Mouse (Mus musculus) liver, adult (tissue): ENCODE measurements around the gene Cops2.
A peak's percentile ranks its signal among the peaks of the same experiment; 100 is the strongest.

Experiments
- GATA4 ChIP-seq: IDR thresholded peaks from 2 replicates; pipeline ENCODE4 v1.6.1; 2014; ENCODE audit warnings: mild to moderate bottlenecking, low read length; ENCODE audit not compliant: insufficient replicate concordance

The Cops2 gene

DNA sequence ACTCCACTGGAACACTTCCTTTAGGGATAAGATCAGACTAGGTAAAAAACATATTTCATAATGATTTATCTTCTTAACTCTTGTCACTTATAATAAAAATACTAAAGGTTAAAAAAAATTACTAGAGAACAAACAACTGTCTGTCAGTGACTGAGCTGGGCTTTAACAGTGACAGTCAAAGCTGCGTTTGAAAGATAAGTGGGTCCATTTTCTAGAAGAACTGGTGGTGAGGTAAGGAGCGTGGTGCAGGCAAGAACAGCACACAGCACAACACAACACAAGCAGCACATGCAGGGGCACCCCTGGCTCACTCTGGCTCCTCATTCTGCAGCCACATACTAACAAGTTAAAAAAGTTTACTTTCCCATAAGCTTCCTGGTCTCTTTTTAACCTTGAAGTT, 7.7 kb downstream of the Cops2 start:
- TF ChIP-seq GATA4 = no peak

DNA sequence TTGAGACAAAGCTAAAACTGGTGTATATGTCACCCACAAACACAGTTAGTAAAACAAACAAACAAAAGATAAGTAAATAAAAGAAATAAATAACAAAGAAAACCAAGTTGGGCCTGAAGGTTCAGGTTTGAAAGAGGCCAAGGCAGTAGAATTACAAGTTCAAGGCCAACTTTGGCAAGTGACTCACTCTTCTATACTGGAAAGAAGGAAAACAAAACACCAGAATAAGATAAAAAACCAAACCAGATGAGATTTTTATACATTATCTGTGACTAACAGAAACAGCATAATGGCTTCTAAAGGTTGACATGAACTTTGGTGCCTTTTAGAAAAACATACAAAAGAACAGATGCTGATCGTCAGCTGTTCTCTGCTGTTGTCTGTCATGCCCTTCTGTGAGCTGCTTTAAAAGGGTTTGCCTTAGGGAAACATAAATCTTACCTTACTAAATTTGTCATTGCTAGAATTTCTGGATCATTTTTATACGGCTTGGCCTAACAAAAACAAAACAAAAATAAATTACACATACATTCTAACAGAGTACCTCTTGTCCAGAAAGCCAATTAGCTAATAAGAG, 20.1 kb downstream of the Cops2 start:
- no peak for TF ChIP-seq GATA4

DNA sequence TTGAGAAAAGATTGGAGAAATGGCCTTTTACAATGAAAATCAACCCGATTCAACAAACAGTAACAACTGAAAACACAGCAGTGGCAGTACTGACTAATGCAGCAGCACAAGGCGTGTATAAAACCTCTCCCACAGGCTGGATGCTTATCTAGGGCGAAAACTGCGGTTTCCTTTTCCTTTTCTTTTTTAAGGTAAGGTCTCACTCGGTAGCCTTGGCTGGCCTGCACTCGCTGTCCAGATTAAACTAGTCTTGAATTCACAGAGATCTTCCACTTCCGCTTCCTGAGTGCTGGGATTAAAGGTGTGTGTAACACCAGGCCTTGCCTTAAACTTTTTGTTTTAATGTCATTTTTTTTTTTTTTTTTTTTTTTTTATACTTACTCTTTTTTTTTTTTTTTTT, 20.8 kb downstream of the Cops2 start:
- no peak for TF ChIP-seq GATA4

DNA sequence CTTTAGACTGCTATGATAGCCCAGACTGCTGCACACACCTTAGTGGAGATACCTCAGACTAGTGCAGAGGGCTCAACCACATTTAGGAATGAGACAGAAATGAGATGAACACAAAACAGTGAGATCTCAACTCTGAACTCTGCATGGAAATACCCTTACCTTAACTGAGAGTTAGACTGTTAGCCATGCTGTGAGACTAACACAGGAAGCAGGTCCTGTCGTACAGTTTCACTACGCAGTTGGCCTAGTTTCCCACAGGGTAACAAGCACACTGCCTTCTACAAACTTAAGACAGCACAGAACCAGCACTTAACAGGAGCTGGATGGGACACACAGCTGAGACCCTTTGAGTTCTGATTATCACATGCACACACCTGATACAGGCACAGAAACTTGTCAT, 29.0 kb downstream of the Cops2 start:
- TF ChIP-seq GATA4 = no peak

DNA sequence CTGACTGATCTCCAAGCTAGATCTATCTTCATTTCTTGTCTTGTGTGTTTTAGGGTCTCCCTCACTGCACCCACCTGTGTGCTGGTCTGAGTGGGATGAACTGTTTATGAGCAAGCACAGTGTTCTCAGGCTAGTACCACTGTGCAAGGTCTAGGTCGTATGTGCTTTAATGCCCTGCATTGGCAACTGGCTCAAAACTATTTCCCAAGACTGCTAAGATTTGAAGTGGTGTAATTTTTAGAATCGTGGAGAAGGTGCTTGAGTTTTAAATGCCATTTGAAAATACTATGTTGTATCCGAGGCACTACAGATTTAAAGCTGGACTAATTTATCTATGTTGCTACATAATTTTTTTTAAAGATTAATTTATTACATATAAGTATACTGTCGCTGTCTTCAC, 31.0 kb downstream of the Cops2 start:
- TF ChIP-seq GATA4 = no peak

DNA sequence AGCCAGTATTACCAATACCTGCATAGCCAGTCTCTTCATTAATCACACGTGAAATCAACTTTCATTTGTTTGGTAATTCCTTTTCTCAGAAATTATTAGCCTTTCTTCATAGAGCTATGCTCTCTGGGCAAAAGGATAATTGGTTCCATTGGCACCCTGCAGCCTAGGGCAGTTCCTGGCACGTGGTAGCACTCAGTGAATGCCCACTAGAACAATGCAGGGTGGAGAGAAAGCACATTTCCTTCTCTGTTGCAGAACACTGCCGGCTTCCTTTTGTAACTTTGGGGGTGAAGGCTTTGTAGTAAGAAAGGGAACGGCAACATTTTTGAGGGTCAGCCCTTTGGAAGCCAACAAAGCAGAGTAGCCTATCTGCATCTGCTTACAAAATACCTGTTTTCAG, 32.7 kb downstream of the Cops2 start:
- no peak for TF ChIP-seq GATA4

DNA sequence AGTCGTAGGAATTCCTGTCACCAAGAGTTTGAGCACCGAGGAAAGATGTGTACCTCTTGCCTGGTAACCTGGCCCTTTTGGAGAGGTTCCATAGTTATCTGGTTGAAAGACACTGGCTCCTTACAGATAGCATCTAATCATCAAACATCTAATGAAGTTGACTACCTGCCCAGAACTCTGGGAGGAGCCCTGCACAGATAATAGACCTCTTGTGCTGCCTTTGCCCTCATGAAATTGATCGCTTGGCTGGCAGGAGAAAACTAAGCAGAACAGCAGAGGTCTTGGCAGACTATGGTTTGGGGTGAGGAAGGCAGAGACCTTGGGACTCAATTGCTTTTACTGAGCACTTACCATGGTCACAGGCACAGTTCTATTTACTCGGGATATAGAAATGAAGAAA, 38.5 kb downstream of the Cops2 start:
- peak; percentile 94 for TF ChIP-seq GATA4

DNA sequence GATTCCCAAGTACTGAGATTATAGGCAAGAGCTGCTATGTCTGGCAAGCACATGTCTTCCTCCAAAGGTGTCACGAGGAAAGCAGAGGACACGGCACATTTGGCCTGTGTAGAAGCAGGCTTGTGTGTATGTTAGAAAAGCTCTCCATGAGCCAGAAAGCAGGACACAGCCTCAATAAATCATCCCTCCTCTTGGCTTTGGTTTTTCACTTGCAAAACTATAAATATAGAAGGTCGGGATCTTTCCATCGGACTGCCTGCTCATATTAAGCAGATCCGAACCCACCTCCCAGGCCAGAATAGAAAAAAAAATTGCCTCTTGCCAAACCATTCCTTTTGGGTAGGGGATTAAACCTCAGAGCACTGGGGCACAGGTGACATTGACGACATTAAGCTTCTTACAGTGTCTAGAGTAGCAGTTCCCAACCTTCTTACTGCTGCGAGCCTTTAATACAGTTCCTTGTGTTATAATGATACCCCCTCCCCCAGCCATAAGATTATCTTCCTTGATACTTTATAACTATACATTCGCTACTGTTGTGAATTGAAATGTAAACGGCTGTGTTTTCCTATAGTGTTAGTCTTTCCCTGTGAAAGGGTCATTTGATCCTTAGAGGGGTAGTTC, 44.9 kb downstream of the Cops2 start:
- no peak for TF ChIP-seq GATA4

DNA sequence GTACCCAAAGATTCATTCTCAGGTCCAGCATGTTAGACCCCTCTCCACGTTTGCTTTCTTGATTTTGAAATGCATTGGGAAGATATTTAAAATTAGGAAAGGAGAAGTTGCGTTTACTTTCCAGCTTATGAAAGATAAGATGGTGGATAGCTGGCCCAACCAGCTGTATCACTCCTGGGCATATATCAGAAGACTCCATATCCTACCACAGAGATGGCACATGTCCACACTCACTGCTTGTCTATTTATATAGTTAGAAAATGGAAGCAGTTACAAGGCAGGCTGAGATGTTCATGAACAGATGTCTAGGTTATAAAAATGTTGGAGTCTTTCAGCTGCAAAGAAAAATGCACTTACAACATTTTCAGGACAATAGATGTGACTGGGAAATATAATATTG, 47.6 kb downstream of the Cops2 start:
- TF ChIP-seq GATA4 = no peak

DNA sequence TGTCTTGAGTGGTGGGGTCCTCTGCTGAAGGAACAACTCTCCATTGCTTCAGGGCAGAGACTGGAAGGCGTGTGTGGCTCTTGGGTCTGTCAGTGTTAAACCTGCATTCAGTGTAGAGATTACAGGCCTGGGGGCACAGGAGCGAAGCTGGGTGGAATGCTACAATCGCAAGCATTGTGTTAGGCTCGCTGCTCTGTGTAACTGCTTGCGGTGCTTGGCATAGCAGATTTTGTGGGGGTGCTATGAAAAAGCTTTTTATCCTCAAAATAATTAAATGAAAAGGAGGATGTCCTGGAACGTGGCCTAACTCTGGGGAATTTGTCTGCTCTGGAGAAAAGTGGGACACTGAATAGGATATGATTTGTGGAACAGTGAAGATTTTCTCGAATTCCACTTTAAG, 49.4 kb downstream of the Cops2 start:
- no peak for TF ChIP-seq GATA4

DNA sequence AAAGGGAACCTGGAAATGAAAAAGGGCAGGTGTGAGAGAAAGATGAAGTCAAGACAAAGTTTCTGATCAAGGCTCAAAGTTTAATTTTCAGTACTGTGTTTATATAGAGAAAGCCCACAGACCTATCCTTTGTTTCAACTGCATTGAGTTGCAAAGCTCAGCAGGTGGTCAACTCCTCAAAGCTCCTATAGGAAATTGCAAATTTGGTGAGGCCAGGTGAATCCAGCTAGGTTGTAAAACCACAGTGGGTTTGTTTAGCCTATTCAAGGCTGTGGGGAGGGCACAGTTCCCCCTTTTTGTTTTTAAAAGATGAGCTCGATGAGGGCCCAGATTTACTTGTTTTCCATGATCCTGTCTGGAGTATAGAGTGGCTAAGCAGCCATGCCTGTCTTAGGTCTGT, 53.1 kb downstream of the Cops2 start:
- no peak for TF ChIP-seq GATA4

DNA sequence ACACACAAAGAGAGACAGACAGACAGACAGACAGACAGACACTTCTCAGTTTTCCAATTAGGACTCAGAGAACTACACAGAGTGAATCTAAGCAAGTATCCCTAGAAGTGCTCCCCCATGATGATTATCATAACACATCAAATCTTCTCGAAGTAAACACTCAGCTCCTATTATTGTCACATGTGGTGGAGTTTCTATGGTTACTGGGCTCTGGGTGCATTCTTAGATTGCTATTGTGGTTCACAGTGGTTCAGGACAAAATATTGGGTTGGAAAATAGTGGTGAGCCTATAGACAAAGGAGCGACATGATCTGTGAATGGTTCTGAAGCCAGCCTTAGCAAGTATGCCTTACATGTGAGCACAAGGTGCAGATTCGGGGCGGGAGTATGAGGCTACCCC, 57.0 kb downstream of the Cops2 start:
- no peak for TF ChIP-seq GATA4

DNA sequence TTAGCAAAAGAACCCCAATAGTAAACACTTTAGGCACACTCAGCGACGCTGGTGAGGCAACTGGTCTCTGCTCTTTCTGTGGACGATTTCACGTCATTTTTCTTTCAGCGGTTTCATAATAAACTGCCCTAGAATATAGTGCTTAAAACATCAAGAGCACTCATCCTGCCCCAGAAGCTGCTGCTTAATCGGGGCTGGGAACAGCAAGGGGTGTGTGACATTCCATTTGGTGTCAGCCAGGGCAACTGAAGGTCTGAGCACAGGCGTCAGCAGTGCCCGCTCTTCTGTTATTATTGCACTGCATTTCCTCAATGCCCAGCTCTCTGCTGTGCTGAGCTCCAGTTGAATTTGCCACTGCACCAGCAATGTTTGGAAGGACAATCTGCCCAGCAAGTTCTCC, 57.9 kb downstream of the Cops2 start:
- TF ChIP-seq GATA4 = no peak

DNA sequence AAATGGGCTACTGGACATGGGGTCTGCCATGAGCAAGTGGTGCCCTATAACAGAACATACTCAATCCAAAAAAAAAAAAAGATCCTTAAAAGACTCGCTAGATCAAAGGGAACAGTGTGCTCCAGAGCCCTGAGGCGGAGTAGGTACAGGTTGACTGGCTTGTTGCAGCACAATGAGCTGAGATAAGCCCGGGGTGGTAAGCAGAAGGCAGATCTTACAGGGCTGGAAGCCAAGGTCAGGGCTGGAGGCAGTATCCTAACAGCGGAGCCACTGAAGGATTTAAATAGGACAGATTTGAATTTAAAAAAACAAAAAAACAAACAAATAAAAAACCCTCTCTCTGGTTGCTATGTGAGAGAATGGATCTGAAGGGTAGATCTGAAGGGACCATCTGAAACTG, 58.5 kb downstream of the Cops2 start:
- TF ChIP-seq GATA4 = no peak

DNA sequence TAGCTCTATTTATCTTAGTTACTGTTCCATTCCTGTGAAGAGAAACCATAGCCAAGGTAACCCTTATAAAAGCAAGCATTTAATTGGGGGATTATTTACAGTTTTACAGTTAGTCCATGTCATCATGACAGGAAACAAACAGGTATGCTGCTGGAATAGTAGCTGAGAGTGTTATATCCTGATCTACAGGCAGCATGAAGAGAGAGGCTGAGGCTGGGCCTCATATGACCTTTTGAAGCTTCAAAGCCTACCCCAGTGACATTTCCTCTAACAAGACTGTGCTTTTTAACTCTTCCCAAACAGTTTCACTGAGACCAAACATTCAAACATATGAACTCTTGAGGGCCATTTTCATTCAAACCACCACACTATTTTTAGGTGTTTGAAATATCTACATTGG, 61.1 kb downstream of the Cops2 start:
- no peak for TF ChIP-seq GATA4

DNA sequence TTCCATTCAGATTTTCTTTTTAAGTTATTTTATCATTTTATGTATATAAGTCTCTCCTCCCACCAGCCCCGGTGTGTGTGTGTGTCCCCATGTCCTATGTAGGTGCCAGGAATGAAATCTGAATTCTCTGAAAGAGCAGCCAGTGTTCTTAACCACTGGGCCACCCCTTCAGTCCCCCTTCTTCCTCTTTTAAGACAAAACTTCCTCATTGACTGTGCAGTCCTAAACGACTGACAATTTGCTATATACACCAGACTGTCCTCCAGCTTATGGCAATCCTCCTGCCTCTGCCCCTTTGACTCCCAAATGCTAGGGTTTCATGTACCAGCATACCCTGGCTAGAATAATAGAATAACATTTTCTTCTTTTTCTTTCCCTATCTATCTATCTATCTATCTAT, 63.8 kb downstream of the Cops2 start:
- no peak for TF ChIP-seq GATA4

DNA sequence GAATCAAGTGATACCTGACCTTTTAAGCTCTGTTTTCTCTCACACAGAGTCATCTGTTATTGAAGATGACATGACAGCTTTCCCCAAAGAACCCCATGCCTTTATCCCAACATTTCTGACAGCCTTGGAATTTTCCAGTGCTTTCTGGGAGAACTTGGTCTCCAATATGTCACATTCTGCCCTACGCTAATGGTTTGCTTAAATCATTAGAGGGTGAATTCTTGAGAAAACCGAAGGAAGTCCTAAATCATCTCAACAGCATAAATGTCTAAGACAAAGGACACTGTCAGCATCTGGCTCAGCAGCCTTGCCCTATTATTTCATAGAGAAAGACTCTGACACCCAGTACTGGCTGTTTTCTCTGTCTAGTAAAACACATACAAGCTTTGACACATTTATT, 64.8 kb downstream of the Cops2 start:
- no peak for TF ChIP-seq GATA4

DNA sequence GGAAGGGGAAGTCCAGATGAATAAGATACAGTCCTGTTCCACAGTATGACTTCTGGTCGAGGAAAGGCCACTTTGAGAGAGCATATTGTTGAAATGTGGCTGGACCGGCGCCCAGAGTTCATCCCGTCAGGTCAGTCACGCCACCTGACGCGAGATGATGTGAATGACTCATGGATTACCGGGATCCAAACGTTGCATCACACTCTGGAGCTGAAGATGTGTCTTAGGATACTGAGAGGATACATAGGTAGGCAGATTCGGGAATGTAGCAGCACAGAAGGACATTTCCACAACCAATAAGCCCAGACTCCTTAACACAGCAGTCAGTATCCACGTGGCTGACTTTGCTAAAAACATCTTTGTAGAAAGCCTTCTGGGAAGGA, 66.1 kb downstream of the Cops2 start:
- no peak for TF ChIP-seq GATA4

DNA sequence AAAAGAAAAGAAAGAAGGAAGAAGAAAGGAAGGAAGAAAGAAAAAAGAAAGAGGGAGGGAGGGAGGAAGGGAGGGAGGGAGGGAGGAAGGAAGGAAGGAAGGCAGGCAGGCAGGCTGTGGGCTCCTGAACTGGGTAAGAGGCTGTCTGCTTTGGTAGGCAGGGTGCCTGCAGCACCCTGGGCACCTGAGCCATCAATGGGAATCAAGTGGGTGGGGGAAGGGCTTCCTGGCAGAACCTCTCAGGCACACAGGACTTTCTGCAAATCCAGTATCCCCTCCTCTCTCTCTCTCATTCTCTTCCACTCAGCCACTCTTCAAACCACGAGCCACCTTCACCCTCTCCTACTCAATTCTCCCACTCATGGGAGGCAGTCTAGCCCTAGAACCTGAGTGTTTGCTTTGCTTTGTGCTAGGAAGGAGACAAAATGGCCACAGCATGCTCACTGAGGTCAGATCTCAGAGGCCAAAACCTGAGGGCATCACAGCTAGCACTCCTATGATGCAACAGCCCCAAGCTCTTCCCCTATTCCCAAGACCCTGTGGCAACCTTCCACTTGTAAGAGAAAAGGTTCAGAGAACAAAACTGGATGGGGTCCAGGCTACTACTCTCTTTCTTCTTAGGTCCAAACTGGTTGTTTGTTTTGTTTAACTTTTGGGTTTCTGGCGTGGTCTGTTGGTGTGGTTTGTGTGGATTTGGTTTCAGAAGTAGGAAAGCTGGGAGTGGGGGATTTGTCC, 66.6 kb downstream of the Cops2 start:
- TF ChIP-seq GATA4 = no peak
